Mouse (Mus musculus) lung, embryonic 15.5 days (tissue): ENCODE data around the gene Gper1. TPM values are rescaled to one million over a fixed set of nuclear protein-coding genes. Genes with fewer than 3 reads are reported as not detected.
A peak's percentile ranks its signal among the peaks of the same experiment; 100 is the strongest.

Source experiments
- ATAC-seq: fragments of 200-750 bp; cut with Nextera tagmentation; 2 replicates; pipeline ENCODE4 v1.8.0; 2017; ENCODE audit warnings: moderate number of reproducible peaks, borderline replicate concordance; ENCODE audit not compliant: low FRiP score, low TSS enrichment; ENCODE audit errors: extremely low read depth
- H3K27ac ChIP-seq: fragments of 300-500 bp; sonication (generic); 2 replicates; pipeline ENCODE4 v1.5.1; 2015; ENCODE audit warnings: moderate library complexity, mild to moderate bottlenecking, inconsistent platforms
- H3K27me3 ChIP-seq: fragments of 300-500 bp; sonication (generic); 2 replicates; pipeline ENCODE4 v1.6.1; 2015; ENCODE audit warnings: inconsistent platforms
- H3K36me3 ChIP-seq: fragments of 300-500 bp; sonication (generic); 2 replicates; pipeline ENCODE4 v1.6.1; 2015; ENCODE audit warnings: inconsistent platforms
- H3K4me1 ChIP-seq: fragments of 300-500 bp; sonication (generic); 2 replicates; pipeline ENCODE4 v1.6.1; 2015; ENCODE audit warnings: inconsistent platforms
- H3K4me2 ChIP-seq: fragments of 300-500 bp; sonication (generic); 2 replicates; pipeline ENCODE4 v1.6.1; 2015; ENCODE audit warnings: inconsistent platforms, mild to moderate bottlenecking, moderate library complexity
- H3K4me3 ChIP-seq: fragments of 300-500 bp; sonication (generic); 2 replicates; pipeline ENCODE4 v1.5.1; 2015; ENCODE audit warnings: mild to moderate bottlenecking, inconsistent platforms
- H3K9ac ChIP-seq: fragments of 300-500 bp; sonication (generic); 2 replicates; pipeline ENCODE4 v1.6.1; 2015; ENCODE audit warnings: inconsistent platforms
- H3K9me3 ChIP-seq: fragments of 300-500 bp; sonication (generic); 2 replicates; pipeline ENCODE4 v1.6.1; 2016; ENCODE audit warnings: inconsistent platforms
- WGBS: fragments of 180-500 bp; shearing (Covaris S2); methylation state at CpG from one replicate; pipeline ENCODE4 v1.1.7; 2015; 5-methylcytosine and 5-hydroxymethylcytosine counted together
- polyA plus RNA-seq: library from polyadenylated mRNA; unstranded; fragments of >200 nt; fragmentation: Nextera tagmentation; extraction: Ambion mirVana; gene quantifications from 2 replicates; pipeline ENCODE4 v1.2.1, GENCODE M21; 2015

The Gper1 gene
- polyA plus RNA-seq, 1 experiment from 2014 or later = 6.6 TPM

DNA sequence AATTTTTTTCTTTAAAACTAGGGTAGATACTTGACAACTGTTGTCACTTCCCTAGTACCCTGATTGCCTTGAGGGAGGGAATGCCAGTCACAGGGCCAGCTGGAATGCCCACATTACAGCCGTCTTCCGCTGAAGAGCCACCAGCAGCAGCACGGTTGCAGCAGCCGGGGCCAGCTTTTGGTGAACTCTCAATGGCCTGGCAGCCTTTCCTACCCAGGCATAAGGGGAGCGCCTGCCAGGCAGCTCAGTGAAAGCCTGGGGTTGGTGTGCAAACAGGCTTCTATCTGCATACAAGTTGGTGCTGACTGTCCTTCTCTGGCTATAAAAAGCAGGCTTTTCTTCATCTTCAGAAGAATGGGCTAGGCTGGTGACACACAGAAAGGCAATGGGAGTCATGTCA lies 17.5 kb downstream of the Gper1 start:
- 80% methylated on average over 5 of the region's 5 CpGs for WGBS
- Histone ChIP-seq H3K36me3 (no peaks in the 10 kb centered on the region), H3K4me1 (peaks cover 15% of the 10 kb centered on the region), H3K4me3 (no peak overlapping the region), H3K4me2 (no peak overlapping the region), H3K9ac (no peak overlapping the region), H3K27ac (no peak overlapping the region), H3K27me3 (no peaks in the 10 kb centered on the region), H3K9me3 (no peaks in the 10 kb centered on the region)
- no peak for ATAC-seq

DNA sequence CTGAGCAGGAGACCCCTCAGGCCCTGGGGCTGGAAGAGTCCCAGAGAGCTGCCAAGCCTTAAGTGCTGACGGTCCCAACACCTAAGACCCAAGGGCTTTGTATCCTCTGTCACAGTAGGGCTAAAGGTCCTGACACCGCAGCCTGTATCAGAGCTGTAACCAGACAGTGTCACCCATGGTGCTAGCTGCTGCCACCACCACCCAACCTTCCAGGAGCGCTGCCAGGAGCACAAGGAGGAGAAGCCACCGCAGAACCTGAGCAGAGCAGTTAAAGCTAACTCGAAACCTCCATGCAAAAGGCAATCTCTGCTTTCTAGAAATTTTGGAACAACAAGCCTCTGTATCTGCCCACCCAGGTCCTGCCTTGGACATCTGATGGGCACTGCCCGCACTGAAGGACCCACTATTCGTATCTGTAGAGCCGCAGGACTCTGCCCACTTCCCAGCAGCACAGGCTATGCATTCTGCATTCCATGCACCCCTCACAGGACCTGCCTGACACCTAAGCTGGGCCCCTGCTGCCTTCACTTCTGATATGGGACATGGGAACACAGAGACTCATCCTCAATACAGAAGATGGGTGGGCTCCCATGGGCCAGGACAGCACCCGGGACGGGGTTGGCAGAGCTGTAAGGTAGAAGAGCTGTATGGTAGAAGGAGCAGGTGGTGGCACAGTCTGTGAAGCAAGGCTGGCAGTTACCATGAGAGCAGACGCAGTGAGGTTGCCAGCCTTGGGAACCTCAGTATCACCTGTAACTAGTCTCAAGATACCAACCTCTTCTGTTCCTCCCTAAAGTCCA lies 18.2 kb downstream of the Gper1 start:
- Histone ChIP-seq H3K4me3 (no peak overlapping the region), H3K27me3 (no peaks in the 10 kb centered on the region), H3K9ac (no peak overlapping the region), H3K4me1 (peaks cover 21% of the 10 kb centered on the region), H3K9me3 (no peaks in the 10 kb centered on the region), H3K4me2 (no peak overlapping the region), H3K27ac (no peak overlapping the region), H3K36me3 (no peaks in the 10 kb centered on the region)
- ATAC-seq = no peak
- 91% methylated on average over 11 of the region's 11 CpGs for WGBS

DNA sequence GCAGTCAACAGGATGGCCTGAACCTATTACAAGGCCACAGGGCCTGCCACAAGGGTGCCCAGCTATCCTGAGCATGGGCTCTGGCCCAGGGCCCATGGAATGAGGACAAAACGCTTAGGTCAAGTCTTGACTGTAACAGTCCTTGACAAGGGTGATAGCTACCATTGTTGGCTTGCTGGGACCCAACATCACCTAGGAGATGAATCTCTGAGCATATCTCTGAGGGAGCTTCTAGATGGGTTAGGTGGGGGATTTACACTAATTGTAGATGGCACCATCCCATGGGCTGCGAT lies 18.7 kb downstream of the Gper1 start:
- H3K27ac ChIP-seq = no peak overlapping the region
- no peak for ATAC-seq
- H3K4me2 ChIP-seq = no peak overlapping the region
- no peaks in the 10 kb centered on the region for H3K36me3 ChIP-seq
- no peak overlapping the region for H3K4me3 ChIP-seq
- peaks cover 23% of the 10 kb centered on the region for H3K4me1 ChIP-seq
- no peaks in the 10 kb centered on the region for H3K9me3 ChIP-seq
- 79% methylated on average over 2 of the region's 2 CpGs for WGBS
- H3K27me3 ChIP-seq = no peaks in the 10 kb centered on the region
- H3K9ac ChIP-seq = no peak overlapping the region

DNA sequence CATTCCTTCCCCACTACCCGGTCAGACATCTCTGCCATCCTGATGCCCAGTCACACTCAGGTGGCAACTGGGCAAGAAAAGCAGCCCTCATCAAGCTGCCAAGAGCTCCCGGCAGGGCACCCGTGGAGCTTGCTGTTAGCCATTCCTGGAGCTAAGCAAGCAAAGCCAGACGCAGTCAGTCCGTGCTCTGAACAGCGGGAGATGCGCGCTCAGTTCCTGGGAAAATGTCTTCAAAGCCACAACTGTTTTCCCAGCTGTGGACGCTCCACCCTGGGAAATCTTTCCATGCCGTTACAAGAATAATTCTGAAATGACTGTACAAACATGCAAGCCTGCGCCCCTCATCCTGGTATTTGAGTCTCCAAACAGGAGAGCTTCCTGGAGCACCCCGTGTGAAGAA lies 19.5 kb downstream of the Gper1 start:
- no peak overlapping the region for H3K4me3 ChIP-seq
- no peak overlapping the region for H3K27ac ChIP-seq
- no peak overlapping the region; the same call in 1 of the 2 replicates for H3K4me2 ChIP-seq
- H3K27me3 ChIP-seq = no peaks in the 10 kb centered on the region
- peaks cover 23% of the 10 kb centered on the region for H3K4me1 ChIP-seq
- H3K9ac ChIP-seq = no peak overlapping the region
- no peaks in the 10 kb centered on the region for H3K9me3 ChIP-seq
- WGBS = 61% methylated on average over 12 of the region's 12 CpGs
- no peaks in the 10 kb centered on the region for H3K36me3 ChIP-seq
- ATAC-seq = no peak

DNA sequence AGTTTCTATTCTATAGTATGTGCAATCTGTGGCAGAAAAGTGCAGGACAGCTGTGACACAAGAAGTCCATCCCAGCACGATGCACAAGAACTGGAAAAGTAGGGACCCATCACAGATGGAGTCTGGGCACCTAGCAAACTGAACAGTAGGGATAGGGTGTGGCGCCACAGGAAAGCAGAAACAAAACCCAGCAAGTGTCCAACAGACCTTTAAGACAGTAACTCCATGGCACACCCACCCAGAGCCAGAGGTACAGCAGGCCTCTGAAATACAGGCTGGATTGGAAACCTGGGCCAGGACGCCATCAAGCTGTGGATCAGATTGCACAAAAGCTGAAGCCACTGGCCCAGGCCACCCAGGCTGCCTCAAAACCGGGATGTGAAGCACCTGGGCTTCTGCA lies 20.0 kb downstream of the Gper1 start:
- Histone ChIP-seq H3K4me2 (no peak overlapping the region), H3K27ac (no peak overlapping the region), H3K27me3 (no peaks in the 10 kb centered on the region), H3K4me3 (no peak overlapping the region), H3K36me3 (no peaks in the 10 kb centered on the region), H3K9ac (no peak overlapping the region), H3K4me1 (peaks cover 23% of the 10 kb centered on the region), H3K9me3 (no peaks in the 10 kb centered on the region)
- no peak; the same call in 1 of the 2 replicates for ATAC-seq
- 57% methylated on average over 4 of the region's 4 CpGs for WGBS

DNA sequence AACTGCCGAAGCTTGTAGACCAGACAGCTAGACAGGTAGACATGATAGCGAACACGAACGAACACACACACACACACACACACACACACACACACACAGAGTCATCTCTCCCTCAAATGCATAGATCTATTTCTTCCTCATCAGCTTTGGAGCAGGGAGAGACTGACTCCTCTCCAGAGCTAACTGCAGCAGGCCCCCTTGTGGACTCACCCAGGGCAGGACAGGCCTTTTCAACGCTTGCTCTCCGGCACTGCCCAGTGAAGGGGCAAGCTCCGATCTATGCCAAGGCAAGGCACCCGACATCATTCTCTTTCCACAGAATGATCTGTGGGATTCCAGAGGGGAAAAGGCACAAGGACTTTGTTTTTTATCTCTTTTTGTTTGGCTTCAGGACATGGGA lies 22.3 kb downstream of the Gper1 start:
- 72% methylated on average over 8 of the region's 8 CpGs for WGBS
- H3K27me3 ChIP-seq = no peaks in the 10 kb centered on the region
- H3K36me3 ChIP-seq = no peaks in the 10 kb centered on the region
- no peaks in the 10 kb centered on the region for H3K9me3 ChIP-seq
- H3K9ac ChIP-seq = no peak overlapping the region
- no peak overlapping the region for H3K4me3 ChIP-seq
- H3K27ac ChIP-seq = no peak overlapping the region
- ATAC-seq = no peak
- no peak overlapping the region for H3K4me2 ChIP-seq
- peaks cover 38% of the 10 kb centered on the region for H3K4me1 ChIP-seq

DNA sequence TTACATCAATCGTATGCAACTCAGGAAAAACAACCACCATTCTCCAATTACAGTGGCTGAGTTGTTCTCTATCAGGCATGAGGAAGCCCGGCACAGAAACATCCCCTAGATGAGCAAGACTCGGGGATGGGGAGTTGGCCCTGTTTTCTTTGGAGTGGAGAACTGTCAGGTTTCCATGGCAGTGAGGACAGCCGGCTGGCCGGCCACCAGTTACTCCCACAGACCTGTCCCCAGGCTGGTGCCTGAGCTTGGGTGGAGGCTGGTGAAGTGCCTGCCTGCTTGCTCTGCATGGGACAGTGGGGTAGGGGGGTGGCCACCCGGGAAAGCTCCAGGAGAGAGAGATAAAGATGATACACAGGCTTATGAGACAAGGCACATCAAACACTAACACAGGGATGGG lies 25.1 kb downstream of the Gper1 start:
- no peak overlapping the region for H3K4me2 ChIP-seq
- H3K36me3 ChIP-seq = 0 out of 2 replicates have a peak, but pooled peaks cover 4% of the 10 kb centered on the region
- no peak overlapping the region for H3K9ac ChIP-seq
- peaks cover 29% of the 10 kb centered on the region for H3K4me1 ChIP-seq
- WGBS = 62% methylated on average over 6 of the region's 6 CpGs
- H3K27me3 ChIP-seq = no peaks in the 10 kb centered on the region
- H3K4me3 ChIP-seq = no peak overlapping the region
- H3K27ac ChIP-seq = no peak overlapping the region
- no peak for ATAC-seq
- no peaks in the 10 kb centered on the region for H3K9me3 ChIP-seq

DNA sequence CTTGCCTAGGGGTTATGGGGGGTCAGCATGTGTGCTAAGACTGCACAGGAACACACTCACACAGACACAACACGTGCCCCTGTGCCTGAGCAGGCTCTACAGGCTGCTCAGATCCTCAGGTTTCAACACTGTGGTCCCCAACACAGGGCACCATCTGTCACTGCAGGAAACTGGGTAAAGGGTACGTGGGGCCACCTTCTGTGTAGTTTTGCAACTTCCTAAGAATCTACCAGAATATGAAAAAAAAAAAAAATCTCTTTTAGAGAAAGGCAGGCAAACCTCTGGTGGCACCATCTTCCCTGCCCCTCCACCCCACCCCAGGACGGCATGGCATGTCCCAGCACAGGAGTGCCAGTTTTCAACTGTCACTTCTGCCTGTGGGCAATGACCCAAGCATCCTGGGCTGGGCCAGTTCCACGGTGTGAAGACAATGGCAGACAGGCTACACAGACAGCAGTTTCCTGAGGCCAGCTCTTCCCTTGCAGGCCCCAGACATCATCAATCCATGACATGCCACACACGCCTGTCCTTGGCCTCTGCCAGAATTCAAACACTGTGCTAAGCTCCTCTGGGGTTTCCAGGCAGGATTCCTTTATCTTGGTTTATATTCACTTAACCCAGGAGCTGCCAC lies 26.3 kb downstream of the Gper1 start:
- Histone ChIP-seq H3K27me3 (no peaks in the 10 kb centered on the region), H3K4me1 (peaks cover 26% of the 10 kb centered on the region), H3K4me3 (no peak overlapping the region), H3K4me2 (peak overlapping the region; percentile 16; the same call in 1 of the 2 replicates), H3K9me3 (no peaks in the 10 kb centered on the region), H3K36me3 (peaks cover 6% of the 10 kb centered on the region; the same call in 1 of the 2 replicates), H3K27ac (peak overlapping the region; percentile 59), H3K9ac (no peak overlapping the region)
- WGBS = 34% methylated on average over 5 of the region's 5 CpGs
- peak; percentile 74; the same call in 1 of the 2 replicates for ATAC-seq

DNA sequence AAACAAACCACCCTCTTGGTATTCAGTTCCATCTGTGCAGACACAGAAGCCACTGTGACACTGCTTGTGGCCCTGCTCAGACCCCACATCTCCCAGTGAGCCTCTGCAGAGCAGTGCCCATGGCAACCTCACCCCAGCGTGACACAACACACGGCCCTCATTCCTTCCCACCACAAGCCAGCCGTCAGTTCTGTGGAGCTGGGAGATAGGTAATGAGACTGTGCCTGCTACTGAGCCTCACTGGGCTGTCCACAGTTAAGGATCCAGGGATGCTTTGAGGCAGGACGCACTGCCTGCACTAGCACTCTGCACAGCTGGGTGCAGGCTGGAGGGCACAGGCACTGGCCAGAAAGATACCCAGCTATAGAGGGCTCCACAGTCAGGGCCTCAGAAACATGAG lies 27.0 kb downstream of the Gper1 start:
- peak; percentile 36; the same call in 1 of the 2 replicates for ATAC-seq
- Histone ChIP-seq H3K4me2 (peak overlapping the region; percentile 16; the same call in 1 of the 2 replicates), H3K9ac (no peak overlapping the region), H3K4me1 (peaks cover 26% of the 10 kb centered on the region), H3K27ac (peak overlapping the region; percentile 59), H3K36me3 (peaks cover 12% of the 10 kb centered on the region), H3K4me3 (no peak overlapping the region), H3K9me3 (no peaks in the 10 kb centered on the region), H3K27me3 (no peaks in the 10 kb centered on the region)
- WGBS = 23% methylated on average over 4 of the region's 4 CpGs

DNA sequence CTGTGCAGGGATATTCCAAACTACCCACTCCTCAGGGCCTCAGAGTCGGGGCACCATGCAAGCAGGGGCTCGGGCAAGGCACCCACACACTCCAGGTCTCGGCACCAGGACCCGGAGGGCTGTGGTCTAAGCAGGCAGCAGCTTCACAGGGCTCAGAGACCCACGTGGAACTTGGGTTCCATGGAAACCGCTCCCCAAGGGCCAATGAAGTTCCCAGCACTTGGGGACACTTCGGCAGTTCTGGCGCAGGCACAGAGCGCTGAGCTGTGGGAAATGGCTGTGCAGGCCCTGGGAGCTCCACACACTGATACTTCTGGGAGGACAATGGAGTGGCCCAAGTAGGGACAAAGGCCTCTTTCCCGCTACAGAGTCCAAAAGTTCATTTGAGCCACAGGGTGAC lies 30.1 kb downstream of the Gper1 start:
- H3K27ac ChIP-seq = no peak overlapping the region
- H3K4me2 ChIP-seq = no peak overlapping the region
- 87% methylated on average over 10 of the region's 10 CpGs for WGBS
- peaks cover 15% of the 10 kb centered on the region for H3K36me3 ChIP-seq
- no peak overlapping the region for H3K4me3 ChIP-seq
- H3K9ac ChIP-seq = no peak overlapping the region
- no peaks in the 10 kb centered on the region for H3K9me3 ChIP-seq
- H3K27me3 ChIP-seq = no peaks in the 10 kb centered on the region
- peaks cover 23% of the 10 kb centered on the region for H3K4me1 ChIP-seq
- ATAC-seq = no peak

DNA sequence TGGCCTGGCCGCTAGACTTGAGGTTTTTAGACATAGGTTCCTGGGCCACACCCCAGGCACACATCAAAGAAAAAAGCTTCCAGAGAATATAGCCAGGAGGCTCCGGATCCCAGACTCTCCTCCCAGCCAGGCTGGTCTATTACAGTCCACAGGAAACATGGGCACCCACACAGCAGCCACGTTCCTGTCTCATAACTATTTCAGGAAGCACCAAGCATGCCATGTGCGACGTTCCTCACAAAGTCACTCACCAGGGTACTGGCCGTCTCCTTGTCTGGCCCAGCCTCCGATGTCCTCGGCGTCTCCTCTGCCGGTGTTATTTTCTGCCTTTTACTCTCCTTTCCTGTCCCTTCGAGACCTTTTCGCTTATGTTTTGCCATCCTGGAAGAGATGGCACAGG lies 32.2 kb downstream of the Gper1 start:
- 86% methylated on average over 12 of the region's 12 CpGs for WGBS
- Histone ChIP-seq H3K27me3 (no peaks in the 10 kb centered on the region), H3K36me3 (peaks cover 15% of the 10 kb centered on the region), H3K27ac (no peak overlapping the region), H3K4me1 (peaks cover 19% of the 10 kb centered on the region), H3K9ac (no peak overlapping the region), H3K9me3 (no peaks in the 10 kb centered on the region), H3K4me2 (no peak overlapping the region), H3K4me3 (no peak overlapping the region)
- no peak for ATAC-seq

DNA sequence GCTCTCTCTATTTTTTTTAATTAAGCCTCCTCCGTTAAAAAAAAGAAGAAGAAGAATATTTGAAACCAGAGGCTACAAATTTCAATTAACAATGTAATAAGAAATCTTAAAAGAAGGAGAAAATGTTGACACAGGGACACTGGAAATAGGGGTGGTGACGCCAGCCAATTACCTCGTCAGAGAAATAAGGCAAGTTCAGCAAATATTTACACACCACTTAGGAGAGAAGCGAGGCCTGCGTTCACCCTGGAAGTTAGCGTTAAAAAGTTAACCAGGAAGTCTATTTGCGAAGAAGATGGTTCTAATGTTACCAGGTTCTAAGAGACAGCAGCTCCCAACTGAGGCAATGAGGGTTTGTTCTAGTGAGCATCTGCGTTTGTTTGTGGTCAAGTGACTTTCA lies 34.3 kb downstream of the Gper1 start:
- no peak overlapping the region for H3K4me3 ChIP-seq
- H3K27ac ChIP-seq = peak overlapping the region; percentile 64
- peaks cover 17% of the 10 kb centered on the region for H3K4me1 ChIP-seq
- H3K9me3 ChIP-seq = no peaks in the 10 kb centered on the region
- no peaks in the 10 kb centered on the region for H3K27me3 ChIP-seq
- no peak overlapping the region for H3K9ac ChIP-seq
- WGBS = 57% methylated on average over 8 of the region's 8 CpGs
- ATAC-seq = no peak
- H3K36me3 ChIP-seq = peaks cover 15% of the 10 kb centered on the region
- no peak overlapping the region; the same call in 1 of the 2 replicates for H3K4me2 ChIP-seq
